Mouse (Mus musculus) neural tube, embryonic 10.5 days (tissue): ENCODE data around the gene Pkd2.
A peak's percentile ranks its signal among the peaks of the same experiment; 100 is the strongest.
"Not testable (repeated sequence)": the region's sequence is repeated elsewhere in the genome, so short reads cannot be mapped to it uniquely, and the experiment has no call there.

Source experiments
- DNase-seq: peaks from one replicate; pipeline ENCODE4 v3.0.0-alpha.2; 2017; ENCODE audit warnings: low spot score; ENCODE audit errors: extremely low spot score

Pkd2 gene

GRCm38 (mm10) chr5:104458832-104459705 lies at the start of gene Pkd2:
TSS of gene Pkd2 (plus strand) at chr5:104459450.
- DNase-seq = peak; percentile 86

GRCm38 (mm10) chr5:104415999-104416398 lies 43.3 kb upstream of the Pkd2 start:
- DNase-seq = no peak

GRCm38 (mm10) chr5:104417028-104417427 lies 42.2 kb upstream of the Pkd2 start:
- DNase-seq = no peak

- no peak for DNase-seq
Measured at GRCm38 (mm10) chr5:104417721-104418120, 41.5 kb upstream of the Pkd2 start.

GRCm38 (mm10) chr5:104422039-104422438 lies 37.2 kb upstream of the Pkd2 start:
- no peak for DNase-seq

GRCm38 (mm10) chr5:104423861-104424260 lies 35.4 kb upstream of the Pkd2 start:
- no peak for DNase-seq

- DNase-seq = no peak
Measured at GRCm38 (mm10) chr5:104425949-104426348, 33.3 kb upstream of the Pkd2 start.

- DNase-seq = peak; percentile 24
Measured at GRCm38 (mm10) chr5:104432886-104433285, 26.4 kb upstream of the Pkd2 start.

GRCm38 (mm10) chr5:104433968-104434565 lies 25.2 kb upstream of the Pkd2 start:
- no peak for DNase-seq

GRCm38 (mm10) chr5:104434835-104435301 lies 24.4 kb upstream of the Pkd2 start, which contains the start of gene Spp1:
TSS of gene Spp1 (plus strand) at chr5:104435118.
- no peak for DNase-seq

GRCm38 (mm10) chr5:104436406-104437076 lies 22.7 kb upstream of the Pkd2 start:
- DNase-seq = no peak

- DNase-seq = no peak
Measured at GRCm38 (mm10) chr5:104442396-104442795, 16.9 kb upstream of the Pkd2 start.

- no peak for DNase-seq
Measured at GRCm38 (mm10) chr5:104442850-104443249, 16.4 kb upstream of the Pkd2 start.

GRCm38 (mm10) chr5:104446156-104446555 lies 13.1 kb upstream of the Pkd2 start:
- DNase-seq = peak; percentile 27

GRCm38 (mm10) chr5:104448346-104448745 lies 10.9 kb upstream of the Pkd2 start:
- not testable (repeated sequence) for DNase-seq

GRCm38 (mm10) chr5:104449491-104449890 lies 9.8 kb upstream of the Pkd2 start:
- no peak for DNase-seq

- no peak for DNase-seq
Measured at GRCm38 (mm10) chr5:104453075-104453474, 6.2 kb upstream of the Pkd2 start.

- no peak for DNase-seq
Measured at GRCm38 (mm10) chr5:104454564-104454963, 4.7 kb upstream of the Pkd2 start.

- DNase-seq = peak; percentile 82
Measured at GRCm38 (mm10) chr5:104459706-104460455, 631 bp downstream of the Pkd2 start.

- DNase-seq = no peak
Measured at GRCm38 (mm10) chr5:104460456-104460838, 1.2 kb downstream of the Pkd2 start.

- peak; percentile 33 for DNase-seq
Measured at GRCm38 (mm10) chr5:104460856-104461255, 1.6 kb downstream of the Pkd2 start.
